Mouse (Mus musculus): ENCODE results near the gene Arsb. TPM values are rescaled to one million over a fixed set of nuclear protein-coding genes. Genes with fewer than 3 reads are reported as not detected.

The Arsb gene
- 10 to 100 TPM; 87.0 to 95.3 TPM for total RNA-seq (2021)
- long read RNA-seq, experiment 1, full-length matches to known transcripts, result 67 of 97 reads
- long read RNA-seq, experiment 1, partial matches to known transcripts, result 25 of 97 reads
- long read RNA-seq, experiment 1, other reads (novel, unspliced or antisense), result 5 of 97 reads
- long read RNA-seq, experiment 2, full-length matches to known transcripts, result 92 of 125 reads
- long read RNA-seq, experiment 2, partial matches to known transcripts, result 5 of 125 reads
- long read RNA-seq, experiment 2, other reads (novel, unspliced or antisense), result 28 of 125 reads

DNA sequence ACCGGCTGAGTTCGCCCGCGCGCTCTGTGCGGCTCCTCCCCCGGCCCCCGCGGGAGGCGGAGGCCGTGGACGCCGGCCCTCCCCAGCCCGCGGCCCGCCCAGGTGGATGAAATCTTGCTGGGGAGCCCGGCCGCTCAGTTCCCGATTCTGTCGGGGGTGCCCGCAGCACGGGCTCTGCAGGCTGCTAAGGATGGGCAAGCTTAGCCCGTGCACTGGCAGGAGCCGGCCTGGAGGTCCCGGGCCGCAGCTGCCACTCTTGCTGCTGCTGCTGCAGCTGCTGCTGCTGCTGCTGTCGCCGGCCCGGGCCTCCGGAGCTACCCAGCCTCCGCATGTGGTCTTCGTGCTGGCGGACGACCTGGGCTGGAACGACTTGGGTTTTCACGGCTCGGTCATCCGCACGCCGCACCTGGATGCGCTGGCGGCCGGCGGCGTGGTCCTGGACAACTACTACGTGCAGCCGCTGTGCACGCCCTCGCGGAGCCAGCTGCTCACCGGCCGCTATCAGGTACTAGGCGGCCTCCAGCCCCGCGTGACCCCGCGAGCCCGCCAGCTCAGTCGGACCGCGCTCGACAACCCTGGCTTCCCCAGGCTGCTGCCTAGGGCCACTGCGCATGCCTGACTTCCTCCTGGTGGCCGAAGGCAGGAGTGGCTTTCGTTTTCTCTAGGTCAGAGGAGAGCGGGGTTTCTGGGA, at the start of gene Arsb:
Gene Arsb (plus strand): TSS at position 43 of the 691 bp plus-strand sequence.
- TF ChIP-seq CTCF (conservative IDR thresholded peaks at IDR 0.05), result peak; percentile 84

DNA sequence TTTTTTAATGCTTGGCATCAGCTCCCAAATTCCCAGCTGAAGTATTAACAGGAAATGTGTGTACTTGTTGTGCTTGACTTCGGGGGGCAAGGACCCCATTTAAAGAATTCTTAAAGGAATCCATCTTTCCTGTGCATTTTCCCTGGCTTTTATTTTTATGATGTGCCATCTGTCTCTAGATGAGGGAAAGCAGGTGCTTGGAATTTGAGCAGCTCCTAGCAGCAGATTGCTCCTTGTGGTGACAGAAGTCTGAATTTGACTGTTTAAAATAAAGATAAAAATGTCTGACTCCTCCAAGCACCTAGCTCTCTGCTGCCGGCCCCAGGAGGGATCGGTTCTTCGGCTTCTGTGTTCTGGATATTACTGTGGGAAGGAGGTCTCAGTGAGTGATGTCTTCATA, 49.5 kb upstream of the Arsb start:
- Histone ChIP-seq H3K4me3 (no peak overlapping the region), H3K27ac (peak overlapping the region; percentile 76)
- DNase-seq (ENCODE audit: low spot score in 2 of 2), result peak in 1 of 2 experiments; percentile 45
- peak; percentile 54 for TF ChIP-seq CTCF (conservative IDR thresholded peaks at IDR 0.05)

More for the DNA sequence above, at the start of gene Arsb:
- H3K27ac ChIP-seq, result peak within 1 kb of the TSS; percentile 99
- H3K4me3 ChIP-seq, result peak within 1 kb of the TSS; percentile 92
- DNase-seq (ENCODE audit: low spot score in 2 of 2), result peak; percentile 70 to 75

DNA sequence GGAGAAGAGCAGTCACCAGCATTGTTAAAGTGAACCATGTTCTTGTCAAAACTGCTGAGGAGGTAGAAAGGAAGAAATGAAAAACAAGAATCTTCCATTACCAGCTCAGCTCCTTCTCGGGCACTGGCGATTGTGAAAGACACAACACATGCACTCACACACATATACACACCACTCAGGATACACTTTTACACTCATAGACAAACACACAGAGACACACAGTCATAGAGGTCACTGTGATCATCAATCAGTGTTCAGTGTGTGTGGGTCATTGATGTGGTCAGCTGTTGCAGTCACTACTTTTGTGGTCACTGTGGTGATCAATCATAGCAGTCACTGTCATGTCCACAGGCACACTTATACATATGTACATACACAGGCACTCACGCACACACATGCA, 48.0 kb upstream of the Arsb start:
- no peak for TF ChIP-seq CTCF (conservative IDR thresholded peaks at IDR 0.05)
- Histone ChIP-seq H3K4me3 (no peak overlapping the region), H3K27ac (no peak overlapping the region)
- DNase-seq (ENCODE audit: low spot score in 2 of 2), result no peak

DNA sequence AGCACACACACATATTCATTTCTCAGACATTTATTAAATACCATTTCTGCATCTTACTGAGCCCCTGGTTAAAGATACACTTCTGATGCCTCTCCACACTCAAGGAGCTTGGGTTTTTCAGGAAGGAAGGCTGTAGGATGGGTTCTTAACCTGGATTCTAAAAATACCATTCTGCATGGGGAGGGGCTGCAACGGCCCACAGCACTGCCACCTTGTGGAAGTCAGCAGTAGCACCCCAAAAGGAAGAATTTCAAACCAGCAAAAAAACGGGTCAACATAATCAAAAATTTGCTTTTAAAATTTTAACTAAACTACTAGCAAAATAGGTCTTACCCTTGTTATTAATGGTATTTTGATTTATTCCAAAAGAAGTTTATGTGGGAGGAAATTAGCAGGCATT, 47.2 kb upstream of the Arsb start:
- H3K4me3 ChIP-seq, result no peak overlapping the region
- DNase-seq (ENCODE audit: low spot score in 2 of 2), result peak in 1 of 2 experiments; percentile 29
- H3K27ac ChIP-seq, result no peak overlapping the region
- peak; percentile 92 for TF ChIP-seq CTCF (conservative IDR thresholded peaks at IDR 0.05)

DNA sequence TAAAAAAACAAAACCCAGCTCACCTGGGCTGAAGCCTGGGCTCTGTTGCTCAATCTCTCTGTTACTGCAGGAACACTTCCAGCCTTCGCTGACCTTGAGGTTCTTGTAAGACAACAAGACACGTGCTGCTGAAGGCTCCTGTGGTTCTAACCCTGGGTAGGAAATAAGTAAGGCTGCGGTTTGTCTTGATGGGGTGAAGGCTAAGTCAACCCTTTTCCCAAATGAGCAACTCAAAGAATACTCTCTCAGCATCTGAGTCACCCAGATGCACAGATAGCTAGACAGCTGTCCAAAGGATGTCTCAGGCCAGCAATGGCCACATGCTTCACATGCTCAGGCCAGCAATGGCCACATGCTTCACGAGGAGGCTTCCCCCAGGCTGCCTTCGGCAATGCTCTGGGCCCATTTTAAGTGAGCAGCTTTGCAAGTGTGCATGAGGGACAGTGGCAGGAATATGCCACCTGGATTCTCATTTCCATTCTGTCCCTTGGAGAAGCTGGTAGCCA, 36.2 kb upstream of the Arsb start:
- no peak overlapping the region for H3K27ac ChIP-seq
- TF ChIP-seq CTCF (conservative IDR thresholded peaks at IDR 0.05), result no peak
- no peak overlapping the region for H3K4me3 ChIP-seq
- no peak for DNase-seq (ENCODE audit: low spot score in 2 of 2)

DNA sequence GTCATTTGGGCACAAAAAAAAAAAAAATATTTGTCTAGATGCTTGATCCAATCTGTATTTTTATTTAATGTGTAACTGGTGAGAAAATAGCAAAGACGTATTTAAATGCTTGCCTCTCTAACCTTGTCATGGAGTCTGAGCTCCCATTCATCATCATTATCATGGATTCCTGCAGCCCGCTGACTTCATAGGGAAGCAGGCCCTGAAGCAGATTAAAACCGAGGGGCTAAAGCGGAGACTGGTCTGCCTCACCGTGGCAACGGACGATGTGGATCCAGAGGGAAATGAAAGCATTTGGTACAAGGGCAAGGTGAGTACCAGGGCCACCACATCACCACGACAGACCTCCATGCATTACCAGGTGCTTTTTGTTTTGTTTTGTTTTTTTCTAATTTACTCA, 27.3 kb upstream of the Arsb start:
- H3K4me3 ChIP-seq, result no peak overlapping the region
- TF ChIP-seq CTCF (conservative IDR thresholded peaks at IDR 0.05), result no peak

DNA sequence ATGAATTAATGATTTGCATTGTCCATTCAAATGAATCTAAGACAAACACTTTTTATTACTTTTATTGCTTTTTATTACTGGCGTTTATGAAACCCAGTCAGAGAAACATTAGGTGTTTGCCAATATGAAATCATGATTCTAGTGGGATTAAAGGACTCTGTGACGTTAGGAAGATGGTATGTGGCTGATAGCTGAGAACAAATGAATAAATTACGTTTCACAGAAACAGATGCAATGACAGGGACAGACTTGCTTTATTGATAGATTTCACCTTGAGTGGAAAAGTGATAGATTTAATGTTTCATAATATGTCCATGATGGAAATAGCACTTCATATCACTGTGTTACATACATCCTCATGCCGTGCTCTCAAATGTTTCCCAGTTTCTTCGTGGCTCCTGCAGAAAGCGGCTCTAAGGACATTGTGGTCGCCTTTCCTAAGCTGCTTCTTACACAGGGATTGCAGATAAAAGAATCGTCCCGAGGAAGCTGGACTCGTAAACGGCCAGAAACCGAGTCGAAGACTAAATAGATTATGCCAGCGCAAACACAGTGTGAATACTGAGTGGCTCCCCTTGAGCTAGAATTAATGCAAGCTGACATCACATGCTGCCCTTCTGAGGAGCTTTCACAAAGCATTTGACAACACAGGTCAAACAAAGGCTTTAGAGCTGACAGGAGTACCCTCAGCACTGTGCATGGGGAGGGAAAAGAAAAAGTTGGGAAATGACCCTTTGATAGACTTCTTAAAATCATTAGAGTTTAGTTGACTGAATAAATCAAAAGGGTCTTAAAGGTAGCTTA, 18.6 kb upstream of the Arsb start:
- no peak overlapping the region for H3K27ac ChIP-seq
- DNase-seq (ENCODE audit: low spot score in 2 of 2), result no peak
- TF ChIP-seq CTCF (conservative IDR thresholded peaks at IDR 0.05), result no peak
- no peak overlapping the region for H3K4me3 ChIP-seq

More for the DNA sequence above, 27.3 kb upstream of the Arsb start:
- DNase-seq (ENCODE audit: low spot score in 2 of 2), result no peak
- H3K27ac ChIP-seq, result no peak overlapping the region

DNA sequence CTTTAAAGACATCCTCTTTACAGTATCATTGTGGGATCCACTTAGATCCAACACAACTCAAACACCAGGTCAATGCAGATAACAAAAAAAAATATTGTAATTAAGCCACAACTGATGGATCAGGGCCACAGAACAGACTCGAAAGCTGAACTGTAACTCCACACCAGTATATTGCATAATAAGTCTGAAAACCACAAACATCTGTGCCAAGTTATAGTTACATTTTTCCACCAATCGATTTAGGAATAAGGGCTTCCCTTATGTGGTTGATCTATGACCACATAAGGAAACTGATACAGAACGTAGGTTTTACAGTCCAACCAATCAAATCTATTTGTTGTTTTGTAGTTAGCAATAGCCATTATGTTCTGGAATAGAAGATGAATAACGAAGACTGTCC, 16.3 kb upstream of the Arsb start:
- no peak for DNase-seq (ENCODE audit: low spot score in 2 of 2)
- no peak overlapping the region for H3K27ac ChIP-seq
- no peak for TF ChIP-seq CTCF (conservative IDR thresholded peaks at IDR 0.05)
- no peak overlapping the region for H3K4me3 ChIP-seq

DNA sequence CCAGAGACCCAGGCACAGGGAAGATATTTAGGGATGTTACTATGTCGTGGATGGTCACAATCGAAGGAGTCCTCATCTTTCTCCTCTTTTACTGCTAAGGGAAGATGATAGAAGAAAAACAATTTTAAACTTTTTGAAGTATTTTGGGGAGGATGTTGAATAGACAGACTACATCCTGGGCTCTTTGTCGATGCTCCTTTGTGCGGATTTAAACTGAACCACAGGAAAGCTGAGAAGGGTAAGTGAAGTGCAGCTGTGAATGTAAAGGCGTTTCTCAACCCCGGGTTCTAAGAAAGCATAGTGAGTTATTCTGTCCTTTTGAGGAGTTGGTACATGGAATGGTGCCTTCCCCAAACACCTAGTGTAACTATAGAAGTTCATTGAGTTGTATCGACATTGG, 14.8 kb upstream of the Arsb start:
- Histone ChIP-seq H3K4me3 (no peak overlapping the region), H3K27ac (no peak overlapping the region)
- no peak for TF ChIP-seq CTCF (conservative IDR thresholded peaks at IDR 0.05)
- DNase-seq (ENCODE audit: low spot score in 2 of 2), result no peak

DNA sequence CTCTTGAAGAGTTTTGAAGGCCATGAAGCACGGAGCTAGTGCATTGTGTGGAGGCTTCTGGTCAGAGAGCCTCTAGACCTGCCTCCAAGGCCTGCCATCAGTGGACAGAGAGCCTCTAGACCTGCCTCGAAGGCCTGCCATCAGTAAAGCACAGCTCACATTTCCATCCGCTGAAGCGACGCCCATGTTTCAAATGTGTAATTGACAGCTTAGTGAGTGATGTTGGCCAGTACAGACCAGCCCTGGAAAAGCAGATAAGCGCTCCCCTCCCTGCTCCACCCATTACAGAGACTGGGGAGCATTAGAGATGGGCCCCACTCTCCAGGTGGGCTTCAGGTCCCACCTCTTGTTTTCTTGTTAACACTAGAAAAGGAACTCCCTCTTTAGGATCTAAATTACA, 13.9 kb upstream of the Arsb start:
- no peak overlapping the region for H3K27ac ChIP-seq
- H3K4me3 ChIP-seq, result no peak overlapping the region
- no peak for DNase-seq (ENCODE audit: low spot score in 2 of 2)
- no peak for TF ChIP-seq CTCF (conservative IDR thresholded peaks at IDR 0.05)

DNA sequence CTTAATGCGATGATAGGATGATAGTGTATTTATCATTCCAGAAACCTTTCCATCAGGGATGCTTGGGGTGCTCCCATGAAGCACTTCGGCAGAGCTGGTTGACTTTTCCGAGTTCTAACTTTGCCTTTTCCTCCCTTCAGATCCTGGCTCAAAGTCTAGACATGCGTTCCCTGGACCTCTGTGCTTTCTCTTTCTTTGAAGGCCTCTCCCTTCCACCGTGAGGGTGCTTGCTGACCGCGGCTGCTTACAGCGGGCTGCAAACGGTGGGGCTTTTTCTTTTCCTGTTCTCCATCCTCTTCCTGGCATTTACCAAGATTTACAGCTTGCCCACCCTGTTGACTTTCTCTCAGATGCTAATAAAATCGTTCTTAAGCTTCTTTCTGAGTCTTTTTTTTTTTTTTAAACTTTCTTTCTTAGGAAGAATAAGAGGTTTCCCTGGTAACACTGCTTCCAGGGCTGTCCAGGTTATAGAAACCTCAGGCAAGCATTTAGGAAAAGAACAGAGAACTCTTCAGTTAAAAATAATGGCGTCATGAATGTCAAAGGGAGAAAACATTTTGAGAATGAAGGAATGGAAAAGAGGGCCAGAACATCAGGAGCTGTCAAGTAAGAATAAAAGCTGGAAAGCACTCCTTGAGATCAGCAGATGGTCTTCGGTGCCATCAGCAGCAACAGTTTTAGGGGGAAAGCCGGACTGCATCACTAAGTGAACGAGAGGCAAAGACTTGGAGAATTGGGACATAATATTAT, 13.1 kb upstream of the Arsb start:
- no peak for DNase-seq (ENCODE audit: low spot score in 2 of 2)
- no peak overlapping the region for H3K27ac ChIP-seq
- no peak overlapping the region for H3K4me3 ChIP-seq
- no peak for TF ChIP-seq CTCF (conservative IDR thresholded peaks at IDR 0.05)

DNA sequence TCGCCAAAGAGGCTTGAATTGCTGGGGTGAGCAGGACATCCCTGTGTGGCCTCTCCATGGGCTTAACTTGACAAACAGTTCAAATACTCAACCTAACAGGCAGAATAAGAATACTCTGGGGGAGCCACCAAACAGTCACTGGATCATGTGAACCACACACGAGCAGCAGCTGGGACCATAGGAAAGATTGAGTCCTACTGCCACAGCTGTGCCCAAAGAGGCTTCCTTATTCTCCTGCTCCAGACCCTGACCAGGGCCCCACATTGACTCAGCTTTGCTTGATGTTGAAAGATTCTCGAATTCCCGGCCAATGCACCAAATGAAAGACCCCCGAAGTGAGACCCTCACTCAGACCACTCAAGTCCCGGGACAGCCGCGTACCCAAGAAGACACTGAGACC, 9.6 kb upstream of the Arsb start:
- H3K4me3 ChIP-seq, result no peak overlapping the region
- no peak for DNase-seq (ENCODE audit: low spot score in 2 of 2)
- no peak for TF ChIP-seq CTCF (conservative IDR thresholded peaks at IDR 0.05)
- H3K27ac ChIP-seq, result no peak overlapping the region

All from layer of hippocampus, adult 2 months (tissue).